Mouse (Mus musculus): ENCODE measurements around the gene Tacc2.

The Tacc2 gene

DNA sequence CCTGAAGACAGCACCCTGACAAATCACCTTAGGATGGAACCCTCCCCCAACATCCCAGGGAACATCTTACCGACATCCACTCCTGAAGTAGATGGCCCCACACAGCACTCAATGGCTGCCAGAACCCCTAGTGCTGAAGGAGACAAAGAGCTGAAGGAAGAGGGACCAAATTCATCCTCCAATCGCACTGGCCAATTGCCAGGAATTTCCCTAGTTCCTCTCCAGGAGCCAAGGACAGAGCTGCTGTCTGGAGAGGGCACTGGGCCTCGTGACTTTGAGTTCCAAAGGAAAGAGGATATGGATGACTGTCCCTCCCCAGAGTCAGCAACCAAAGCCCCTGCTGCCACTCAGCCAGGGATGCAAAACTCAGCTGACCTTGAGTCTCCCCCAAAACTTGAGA is 44.7 kb downstream of the Tacc2 start:
- peak; percentile 42 for DNase-seq

- DNase-seq: no peak
Observed at GRCm38 (mm10) chr7:130622359-130622758, 45.1 kb downstream of the Tacc2 start.

- DNase-seq: no peak
Observed at GRCm38 (mm10) chr7:130624299-130624698, 47.1 kb downstream of the Tacc2 start.

DNA sequence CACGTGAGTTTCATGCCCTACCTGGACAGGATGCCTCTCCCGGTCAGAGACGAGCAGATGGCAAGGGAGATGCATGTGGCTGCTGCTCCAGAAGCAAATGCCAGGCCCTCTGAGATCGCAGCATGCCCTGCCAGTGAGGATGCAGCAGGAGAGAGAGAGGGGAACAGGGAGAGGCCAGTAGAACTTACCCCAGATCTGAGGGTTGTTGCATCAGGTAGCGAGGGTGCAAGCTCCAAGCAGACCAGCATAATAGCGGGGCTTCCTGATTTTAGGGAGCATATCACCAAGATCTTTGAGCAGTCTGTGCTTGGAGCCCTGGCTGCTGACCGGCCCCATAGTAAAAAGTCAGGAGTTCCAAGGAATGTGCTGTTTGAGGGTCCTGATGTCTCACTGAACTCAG is 48.1 kb downstream of the Tacc2 start:
- no peak for DNase-seq

- no peak for DNase-seq
Observed at GRCm38 (mm10) chr7:130628601-130629000, 51.4 kb downstream of the Tacc2 start.

DNA sequence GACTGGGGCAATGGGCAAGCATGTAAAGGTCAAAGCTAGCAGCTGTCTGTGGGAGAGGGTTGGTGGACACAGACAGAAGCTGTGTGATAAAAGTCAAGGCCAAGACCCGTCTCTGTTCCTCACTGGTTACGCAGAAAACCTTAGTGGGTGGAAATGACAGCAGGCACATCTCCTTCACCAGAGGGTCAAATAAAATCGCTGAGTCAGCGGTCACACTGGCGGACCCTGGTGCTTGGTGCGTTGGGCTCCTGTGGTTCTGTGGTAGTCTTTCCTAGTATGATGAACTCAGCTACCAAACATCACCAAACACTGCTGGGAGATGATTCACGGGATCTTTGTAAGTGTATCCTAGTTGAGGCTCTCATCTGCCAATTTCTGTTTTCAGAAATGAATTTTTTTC is 52.8 kb downstream of the Tacc2 start:
- DNase-seq: no peak

DNA sequence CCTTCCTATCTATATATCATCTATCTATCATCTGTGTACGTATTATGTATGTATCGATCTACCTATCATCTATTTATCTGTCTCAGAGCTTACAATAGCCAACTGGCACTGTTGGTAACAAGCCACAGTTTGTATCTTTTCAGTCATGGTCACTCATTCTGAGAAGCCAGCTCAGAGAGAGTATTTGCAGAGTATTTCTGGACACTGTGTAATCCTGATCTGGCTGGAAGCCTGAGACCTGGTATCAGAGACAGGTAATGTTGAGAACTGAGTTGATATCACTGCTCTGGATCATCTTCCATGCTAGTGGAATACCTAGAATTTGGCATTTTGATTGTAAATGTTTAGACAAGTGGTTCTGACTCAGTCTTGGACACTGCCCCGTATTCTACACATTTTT is 53.7 kb downstream of the Tacc2 start:
- no peak for DNase-seq

DNA sequence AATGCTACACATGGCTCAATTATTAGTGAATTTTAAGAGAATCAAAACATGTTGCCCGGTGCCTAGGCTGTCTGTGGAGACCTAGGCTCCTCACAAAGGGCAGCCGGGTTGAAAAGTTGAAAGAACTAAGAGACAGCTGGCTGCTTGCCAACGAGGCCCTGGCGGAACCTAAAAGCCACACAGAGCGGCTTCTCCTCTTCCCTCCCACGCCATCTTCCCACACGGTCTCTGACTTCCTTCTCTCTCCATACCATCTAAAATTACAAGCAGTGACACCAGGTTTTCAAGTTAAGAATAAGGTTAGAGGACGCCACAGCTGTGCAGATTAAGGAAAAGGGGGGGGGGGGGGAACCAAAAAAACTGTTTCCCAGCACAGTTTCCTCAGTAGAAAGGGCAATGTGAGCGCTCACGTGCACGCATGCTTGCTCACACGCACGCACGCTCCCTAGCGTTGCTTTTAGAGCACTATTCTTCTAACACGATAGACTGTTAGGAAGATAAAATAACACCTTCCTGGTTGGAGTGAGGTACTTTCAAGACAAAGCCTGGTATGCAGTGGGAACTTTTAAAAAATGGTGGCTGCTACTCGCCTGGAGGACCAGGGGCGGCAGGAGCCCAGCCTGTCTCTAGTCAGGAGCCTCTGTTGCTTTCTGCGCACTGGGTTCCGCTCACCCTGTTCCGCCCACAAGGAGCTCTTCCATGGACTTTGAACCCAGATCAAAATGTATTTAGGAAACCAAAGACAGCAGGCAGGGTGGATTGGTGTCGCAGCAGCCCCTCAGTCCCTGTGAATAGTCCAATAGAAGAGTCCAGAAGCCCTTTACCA is 54.5 kb downstream of the Tacc2 start:
- peak; percentile 82 for DNase-seq

- DNase-seq: no peak
Observed at GRCm38 (mm10) chr7:130632379-130632732, 55.1 kb downstream of the Tacc2 start.

- DNase-seq: peak; percentile 58
Observed at GRCm38 (mm10) chr7:130634259-130634871, 57.1 kb downstream of the Tacc2 start.

GRCm38 (mm10) chr7:130635212-130635611 is 58.0 kb downstream of the Tacc2 start:
- DNase-seq: no peak

GRCm38 (mm10) chr7:130636274-130636673 is 59.0 kb downstream of the Tacc2 start:
- DNase-seq: no peak

- DNase-seq: no peak
Observed at GRCm38 (mm10) chr7:130636902-130637301, 59.7 kb downstream of the Tacc2 start.

DNA sequence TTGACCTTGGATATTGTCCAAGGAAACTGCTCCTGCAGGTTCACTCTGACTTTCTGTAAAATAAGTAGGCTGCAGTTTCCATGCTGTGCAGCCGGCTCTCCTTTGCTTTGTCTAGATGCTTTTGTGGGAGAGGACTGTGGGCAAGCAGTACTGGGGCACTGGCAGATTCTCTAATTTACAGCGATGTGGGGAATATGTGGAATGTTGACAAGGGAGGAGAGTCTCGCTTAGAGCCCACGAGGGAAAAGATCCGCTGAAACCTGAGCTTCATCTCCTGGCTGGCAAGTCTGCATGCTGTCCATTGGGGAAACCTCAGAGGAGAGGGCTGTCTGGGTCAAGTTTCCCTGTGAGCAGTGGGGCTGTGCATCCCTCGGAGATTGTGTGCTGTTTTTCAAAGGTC is 60.6 kb downstream of the Tacc2 start:
- no peak for DNase-seq

- no peak for DNase-seq
Observed at GRCm38 (mm10) chr7:130640681-130641080, 63.4 kb downstream of the Tacc2 start.

GRCm38 (mm10) chr7:130645332-130645993 is 68.2 kb downstream of the Tacc2 start:
- no peak for DNase-seq

DNA sequence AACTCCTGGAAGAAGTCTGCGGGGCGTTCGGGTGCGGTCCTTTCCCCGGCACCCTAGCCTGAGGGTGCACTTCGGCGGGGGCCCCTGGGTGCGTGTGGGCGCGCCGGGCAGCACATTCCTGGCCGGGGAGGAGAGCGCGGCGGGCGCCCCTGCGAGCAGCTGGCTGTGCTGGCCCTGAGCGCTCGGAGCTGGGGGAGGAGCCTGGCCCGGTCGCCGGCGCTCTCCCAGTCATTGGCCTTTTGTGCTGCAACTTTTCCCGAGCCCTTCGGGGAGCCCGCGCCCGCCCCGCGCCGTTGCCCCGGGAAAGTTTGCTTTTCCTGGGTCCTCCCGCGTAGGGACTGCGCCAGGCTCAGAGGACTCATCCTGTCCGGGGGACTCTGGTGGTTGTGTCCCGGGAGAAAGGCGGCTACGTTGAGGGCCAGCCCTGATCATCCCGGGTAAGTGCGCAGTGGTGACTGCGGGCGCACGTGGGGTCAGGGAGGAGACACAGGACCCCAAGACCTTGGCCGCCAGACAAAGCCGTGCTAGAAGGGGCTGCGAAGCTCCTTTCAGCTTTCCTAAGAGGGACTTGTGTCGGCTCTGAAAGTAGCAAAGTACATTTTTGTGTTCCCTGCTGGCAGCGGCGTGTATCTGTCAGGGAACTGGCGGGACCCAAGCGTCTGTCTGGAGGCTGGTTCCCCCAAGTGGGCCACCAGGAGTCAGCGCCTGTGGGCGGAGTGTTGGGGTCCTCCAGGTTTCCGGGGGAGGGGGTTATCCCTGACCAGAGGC is 68.9 kb downstream of the Tacc2 start:
- DNase-seq: peak; percentile 87

DNA sequence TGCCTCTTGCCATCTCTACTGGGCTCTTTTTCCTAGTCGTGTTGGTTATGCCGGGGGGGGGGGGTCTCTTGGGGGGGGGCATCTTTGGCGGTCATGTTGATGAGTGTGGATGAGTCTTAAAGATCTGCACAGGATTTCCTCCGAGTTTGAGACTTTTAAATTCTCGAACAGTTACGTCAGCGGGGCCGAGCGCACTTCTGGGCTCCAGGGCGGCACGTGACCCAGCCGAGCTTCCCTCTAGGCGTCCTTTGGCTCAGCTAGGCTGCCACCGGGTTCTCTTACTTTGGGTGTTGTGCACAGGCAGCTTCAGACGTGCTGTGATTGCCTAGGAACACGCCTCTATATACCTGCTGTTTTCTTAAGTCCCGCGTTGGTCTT is 69.5 kb downstream of the Tacc2 start:
- peak; percentile 89 for DNase-seq

DNA sequence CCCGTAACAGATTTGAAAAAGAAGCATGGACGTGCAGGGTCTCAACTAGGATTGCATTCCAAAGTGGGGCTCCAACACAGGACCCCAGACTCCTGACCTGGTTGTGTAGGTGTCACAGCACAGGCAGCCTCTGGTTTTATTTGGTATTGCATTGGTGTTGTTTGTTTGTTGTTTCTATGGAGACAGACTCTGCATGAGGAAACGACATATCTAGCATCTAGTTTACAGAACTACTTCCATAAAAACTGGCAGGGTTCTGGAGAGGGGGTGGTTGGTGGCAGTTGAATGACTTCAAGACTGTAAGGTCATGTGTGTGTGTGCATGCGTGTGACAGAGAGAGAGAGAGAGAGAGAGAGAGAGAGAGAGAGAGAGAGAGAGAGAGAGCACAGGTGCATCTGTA is 70.8 kb downstream of the Tacc2 start:
- no peak for DNase-seq

- DNase-seq: peak; percentile 43
Observed at GRCm38 (mm10) chr7:130649257-130649656, 72.0 kb downstream of the Tacc2 start.

DNA sequence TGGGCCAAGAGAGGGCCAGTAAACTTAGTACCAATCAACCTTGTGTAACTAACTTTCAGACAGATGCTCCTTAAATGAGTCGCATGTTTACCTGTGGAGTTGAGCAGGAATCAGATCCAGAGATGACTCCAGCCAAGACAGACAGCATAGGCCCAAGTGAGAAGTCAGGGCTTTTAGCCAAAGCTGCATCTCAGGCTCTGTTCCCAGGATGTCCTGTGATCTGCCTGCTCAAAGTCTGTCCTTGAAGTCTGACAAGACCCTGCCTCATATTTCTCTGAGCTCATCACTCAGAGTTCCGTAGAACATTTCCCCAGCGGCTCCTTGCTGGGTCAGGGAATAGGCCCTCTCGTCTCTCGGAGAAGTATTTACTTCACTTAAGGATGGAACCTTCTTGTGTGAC is 73.4 kb downstream of the Tacc2 start:
- no peak for DNase-seq

GRCm38 (mm10) chr7:130653036-130653555 is 75.9 kb downstream of the Tacc2 start:
- DNase-seq: no peak

GRCm38 (mm10) chr7:130654562-130654961 is 77.3 kb downstream of the Tacc2 start:
- DNase-seq: peak; percentile 42

All from kidney, postnatal 10 days (tissue).